Mouse (Mus musculus) spleen, adult 2 months (tissue): ENCODE data around the gene Dhfr. TPM values are rescaled to one million over a fixed set of nuclear protein-coding genes. Genes with fewer than 3 reads are reported as not detected.
"Not testable (repeated sequence)": the region's sequence is repeated elsewhere in the genome, so short reads cannot be mapped to it uniquely, and the experiment has no call there.

ENCODE experiments used
- DNase-seq, 2 experiments: peaks; one replicate each; pipeline versions ENCODE4 v3.0.0 to v3.0.0-alpha.2; 2012 to 2021; ENCODE audit warnings: low spot score in 2 of 2, low read depth in 1 of 2
- H3K27ac ChIP-seq: fragments of 200-500 bp; 2 replicates; pipeline ENCODE4 v1.5.1; 2012; ENCODE audit warnings: low read length, inconsistent platforms; ENCODE audit not compliant: insufficient read depth
- H3K27me3 ChIP-seq: fragments of 200-500 bp; 2 replicates; pipeline ENCODE4 v1.6.1; 2012; ENCODE audit warnings: mild to moderate bottlenecking, moderate library complexity, low read length, inconsistent platforms; ENCODE audit not compliant: control insufficient read depth, insufficient read depth
- H3K36me3 ChIP-seq: fragments of 200-500 bp; 2 replicates; pipeline ENCODE4 v1.6.1; 2012; ENCODE audit warnings: mild to moderate bottlenecking, low read length, inconsistent platforms; ENCODE audit not compliant: control insufficient read depth, insufficient read depth
- H3K4me1 ChIP-seq: fragments of 200-500 bp; 2 replicates; pipeline ENCODE4 v1.6.1; 2011; ENCODE audit warnings: inconsistent platforms; ENCODE audit not compliant: control insufficient read depth, insufficient read depth, insufficient read length
- H3K4me3 ChIP-seq: fragments of 200-500 bp; 2 replicates; pipeline ENCODE4 v1.5.1; 2011; ENCODE audit warnings: mild to moderate bottlenecking, inconsistent platforms; ENCODE audit not compliant: insufficient read depth, insufficient read length; ENCODE audit errors: extremely low read depth
- CTCF ChIP-seq: fragments of 200-500 bp; IDR thresholded peaks from 2 replicates; pipeline ENCODE4 v1.5.1; 2011; ENCODE audit warnings: mild to moderate bottlenecking, inconsistent platforms; ENCODE audit not compliant: insufficient read depth, insufficient read length, insufficient replicate concordance; ENCODE audit errors: extremely low read depth
- POLR2A ChIP-seq: fragments of 200-500 bp; IDR thresholded peaks from 2 replicates; pipeline ENCODE4 v1.6.1; 2011; ENCODE audit warnings: low read depth, low read length, inconsistent platforms
- WGBS: fragments of 180-500 bp; shearing (Covaris S2); methylation state at CpG from one replicate; pipeline ENCODE4 v1.1.7; 2018; 5-methylcytosine and 5-hydroxymethylcytosine counted together
- polyA plus RNA-seq: library from polyadenylated mRNA; depleted of rRNA; stranded (reverse); fragments of >200 nt; gene quantifications from 2 replicates; pipeline ENCODE4 v1.2.3, GENCODE M21; 2012

Gene Dhfr
- polyA plus RNA-seq, 1 experiment, result 0.64 TPM

DNA sequence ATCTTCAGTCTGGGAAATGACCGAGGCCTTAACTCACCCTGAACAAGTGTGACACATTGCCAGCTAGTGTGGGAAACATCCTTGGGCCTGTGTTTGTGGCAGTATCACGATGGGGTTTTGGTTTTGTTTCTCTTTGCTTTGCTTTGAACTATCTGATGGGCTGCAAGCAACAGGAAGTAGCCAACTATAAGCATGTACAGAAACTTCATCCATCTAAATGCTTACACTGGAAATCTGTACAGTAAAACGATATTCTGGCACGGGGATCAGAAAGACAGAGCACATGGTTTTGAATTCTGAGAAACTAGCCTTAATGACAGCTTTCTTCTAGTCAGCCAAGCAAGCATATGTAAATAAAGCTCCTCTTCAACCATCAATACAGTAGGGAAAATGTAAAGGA, 570 bp upstream of the Dhfr start:
- no peak for DNase-seq
- Histone ChIP-seq H3K4me1 (peaks cover 6% of the 10 kb centered on the region), H3K27me3 (no peaks in the 10 kb centered on the region), H3K4me3 (peak overlapping the region; percentile 66), H3K36me3 (peaks cover 3% of the 10 kb centered on the region; the same call in 1 of the 2 replicates), H3K27ac (peak overlapping the region; percentile 67)
- TF ChIP-seq CTCF (no peak), POLR2A (no peak)
- 5% methylated on average over 4 of the region's 4 CpGs for WGBS

DNA sequence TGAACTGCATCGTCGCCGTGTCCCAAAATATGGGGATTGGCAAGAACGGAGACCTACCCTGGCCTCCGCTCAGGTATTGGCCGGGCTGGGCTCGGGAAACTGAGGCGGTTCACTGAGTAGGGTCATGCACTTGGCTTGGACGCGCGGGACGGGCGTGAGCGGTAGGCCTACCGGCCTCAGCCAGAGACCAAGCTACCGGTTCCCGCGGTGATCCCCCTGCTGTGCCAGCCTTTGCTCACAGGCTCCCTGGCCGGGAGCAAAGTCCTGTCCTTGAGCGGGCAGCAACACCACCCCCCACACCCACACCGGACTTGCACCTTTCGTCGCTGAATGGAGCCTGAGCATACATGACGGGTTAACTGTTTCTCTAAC, 732 bp downstream of the Dhfr start:
- Histone ChIP-seq H3K36me3 (peaks cover 2% of the 10 kb centered on the region; the same call in 1 of the 2 replicates), H3K4me3 (peak overlapping the region; percentile 75), H3K27ac (peak overlapping the region; percentile 10; the same call in 1 of the 2 replicates), H3K4me1 (peaks cover 6% of the 10 kb centered on the region), H3K27me3 (no peaks in the 10 kb centered on the region)
- no peak for TF ChIP-seq CTCF
- TF ChIP-seq POLR2A, result no peak
- under 1% methylated on average over 24 of the region's 24 CpGs for WGBS
- DNase-seq, result no peak

DNA sequence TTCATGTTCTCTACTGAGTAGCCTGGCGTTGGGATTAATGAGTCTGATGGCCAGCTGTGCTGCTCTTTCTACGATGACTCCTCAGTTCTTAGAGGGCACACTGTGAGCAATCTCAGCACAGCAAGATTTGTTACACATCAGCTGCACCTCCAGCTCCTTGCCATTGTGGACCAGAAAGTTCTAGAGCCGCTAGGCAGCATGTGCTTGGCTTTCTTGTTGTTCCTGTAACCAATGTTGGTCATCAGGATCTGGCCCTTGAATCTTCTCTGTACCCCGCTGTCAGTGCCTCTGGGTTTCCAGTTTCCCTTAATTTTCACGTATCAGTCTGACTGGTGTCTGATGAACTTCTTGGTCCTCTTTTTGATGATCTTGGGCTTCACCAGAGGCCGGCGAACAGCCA, 1.9 kb downstream of the Dhfr start:
- Histone ChIP-seq H3K27me3 (no peaks in the 10 kb centered on the region), H3K4me3 (no peak overlapping the region), H3K27ac (no peak overlapping the region), H3K4me1 (peaks cover 6% of the 10 kb centered on the region), H3K36me3 (peaks cover 2% of the 10 kb centered on the region; the same call in 1 of the 2 replicates)
- WGBS, result 92% methylated on average over 7 of the region's 7 CpGs
- TF ChIP-seq POLR2A (no peak), CTCF (no peak)
- no peak for DNase-seq

DNA sequence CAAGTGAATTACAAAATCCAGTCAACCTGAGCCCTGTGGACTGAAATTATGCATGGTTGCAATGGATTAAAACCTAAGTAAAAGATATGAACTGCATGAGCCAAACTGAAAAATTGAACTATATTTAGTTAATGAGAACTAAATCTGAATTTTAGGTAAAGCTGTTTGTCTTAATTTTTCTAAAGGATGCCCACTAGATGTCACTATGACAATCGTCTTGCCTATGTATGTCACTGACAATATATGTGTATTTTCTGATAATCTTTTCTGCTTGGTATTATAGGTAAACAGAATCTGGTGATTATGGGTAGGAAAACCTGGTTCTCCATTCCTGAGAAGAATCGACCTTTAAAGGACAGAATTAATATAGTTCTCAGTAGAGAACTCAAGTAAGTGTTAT, 3.1 kb downstream of the Dhfr start:
- peaks cover 2% of the 10 kb centered on the region; the same call in 1 of the 2 replicates for H3K36me3 ChIP-seq
- no peak for DNase-seq
- peaks cover 6% of the 10 kb centered on the region for H3K4me1 ChIP-seq
- H3K27me3 ChIP-seq, result no peaks in the 10 kb centered on the region
- no peak overlapping the region for H3K27ac ChIP-seq
- no peak for TF ChIP-seq CTCF
- no peak for TF ChIP-seq POLR2A
- no peak overlapping the region for H3K4me3 ChIP-seq
- 52% methylated on average over 2 of the region's 2 CpGs for WGBS

DNA sequence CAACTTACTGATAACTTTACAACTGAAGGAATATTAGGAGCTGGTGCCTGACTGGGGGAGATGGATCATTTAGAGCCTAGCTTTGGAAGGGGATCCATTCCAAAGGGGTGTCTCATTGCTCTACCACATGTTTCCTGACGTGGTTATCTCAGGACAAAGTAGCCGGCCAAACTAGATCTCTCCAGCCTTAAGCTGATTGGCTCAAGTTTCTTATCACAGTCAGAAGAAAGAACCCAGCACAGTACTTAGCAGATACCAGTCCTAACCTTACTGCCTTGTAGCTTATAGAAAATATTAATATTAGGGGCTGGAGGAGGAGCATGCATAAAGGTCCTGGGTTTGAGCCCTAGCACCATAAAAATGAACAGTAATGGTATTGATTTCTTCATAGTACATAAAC, 7.1 kb downstream of the Dhfr start:
- TF ChIP-seq POLR2A (no peak), CTCF (no peak)
- Histone ChIP-seq H3K27ac (no peak overlapping the region), H3K4me1 (no peaks in the 10 kb centered on the region), H3K36me3 (no peaks in the 10 kb centered on the region), H3K27me3 (no peaks in the 10 kb centered on the region), H3K4me3 (no peak overlapping the region)
- no peak for DNase-seq
- WGBS, result 82% methylated on average over 2 of the region's 2 CpGs

DNA sequence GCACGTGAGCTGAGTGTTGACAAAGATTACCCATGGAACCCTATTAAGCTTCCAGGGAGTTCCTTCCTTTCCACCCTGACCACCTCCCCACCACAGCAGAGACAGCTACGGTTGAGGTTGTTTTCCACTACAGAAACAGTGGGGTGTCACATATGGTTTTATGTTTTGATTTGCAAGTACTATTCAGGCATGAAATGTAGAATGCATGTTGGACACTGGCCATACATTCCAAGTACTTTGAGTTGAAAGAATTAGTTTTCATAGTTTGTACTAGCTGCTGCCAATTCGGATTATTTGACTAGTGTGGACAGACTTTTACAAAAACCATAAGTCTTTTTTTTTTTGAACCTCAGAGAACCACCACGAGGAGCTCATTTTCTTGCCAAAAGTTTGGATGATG, 10.8 kb downstream of the Dhfr start:
- Histone ChIP-seq H3K27me3 (no peaks in the 10 kb centered on the region), H3K27ac (no peak overlapping the region), H3K4me3 (no peak overlapping the region), H3K36me3 (0 out of 2 replicates have a peak, but pooled peaks cover 3% of the 10 kb centered on the region), H3K4me1 (no peaks in the 10 kb centered on the region)
- WGBS, result 95% methylated on average over 4 of the region's 4 CpGs
- no peak for DNase-seq
- TF ChIP-seq CTCF (no peak), POLR2A (no peak)

DNA sequence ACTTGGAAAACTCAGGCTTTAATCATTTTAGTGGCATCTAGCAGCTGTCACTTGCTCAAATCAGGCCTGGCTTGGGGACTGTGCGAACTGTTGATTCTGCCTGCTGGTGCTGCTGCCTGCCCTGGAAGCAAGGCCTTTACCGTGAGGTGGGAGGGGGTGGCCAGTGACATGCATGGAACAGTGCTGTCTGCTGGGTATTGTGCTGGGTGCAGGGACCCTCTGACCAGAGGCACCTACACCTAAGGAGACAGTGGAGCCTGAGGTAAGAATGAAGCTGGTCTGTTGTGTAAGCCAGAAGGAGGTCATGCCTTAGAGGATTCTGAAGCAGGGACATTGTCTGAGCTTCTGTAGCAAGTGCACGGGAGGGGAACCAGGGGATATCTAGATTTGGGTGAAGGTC, 16.3 kb downstream of the Dhfr start:
- H3K4me1 ChIP-seq, result no peaks in the 10 kb centered on the region
- 97% methylated on average over 3 of the region's 3 CpGs for WGBS
- no peaks in the 10 kb centered on the region for H3K27me3 ChIP-seq
- H3K27ac ChIP-seq, result no peak overlapping the region
- no peak overlapping the region for H3K4me3 ChIP-seq
- TF ChIP-seq CTCF (no peak), POLR2A (no peak)
- DNase-seq, result no peak
- 0 out of 2 replicates have a peak, but pooled peaks cover 3% of the 10 kb centered on the region for H3K36me3 ChIP-seq

DNA sequence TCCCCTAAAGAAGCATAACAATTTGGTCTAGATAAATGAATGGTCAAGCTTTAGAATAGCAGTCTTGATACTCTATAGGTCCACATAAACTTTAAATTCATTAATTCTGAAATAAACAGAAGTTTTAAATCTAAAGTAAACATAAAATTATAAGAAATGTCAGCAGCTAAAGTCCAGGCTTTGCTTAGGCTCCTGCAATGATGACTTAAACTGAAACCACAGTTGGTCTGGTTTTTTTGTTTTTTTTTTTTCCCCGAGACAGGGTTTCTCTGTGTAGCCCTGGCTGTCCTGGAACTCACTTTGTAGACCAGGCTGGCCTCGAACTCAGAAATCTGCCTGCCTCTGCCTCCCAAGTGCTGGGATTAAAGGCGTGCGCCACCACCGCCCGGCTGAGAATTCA, 16.9 kb downstream of the Dhfr start:
- WGBS, result 94% methylated on average over 6 of the region's 6 CpGs
- not testable (repeated sequence) for H3K27me3 ChIP-seq, H3K27ac ChIP-seq, H3K36me3 ChIP-seq, H3K4me1 ChIP-seq, H3K4me3 ChIP-seq, DNase-seq
